9 mouse cellular contexts compared by ENCODE assay signal in the genomic region with DNA sequence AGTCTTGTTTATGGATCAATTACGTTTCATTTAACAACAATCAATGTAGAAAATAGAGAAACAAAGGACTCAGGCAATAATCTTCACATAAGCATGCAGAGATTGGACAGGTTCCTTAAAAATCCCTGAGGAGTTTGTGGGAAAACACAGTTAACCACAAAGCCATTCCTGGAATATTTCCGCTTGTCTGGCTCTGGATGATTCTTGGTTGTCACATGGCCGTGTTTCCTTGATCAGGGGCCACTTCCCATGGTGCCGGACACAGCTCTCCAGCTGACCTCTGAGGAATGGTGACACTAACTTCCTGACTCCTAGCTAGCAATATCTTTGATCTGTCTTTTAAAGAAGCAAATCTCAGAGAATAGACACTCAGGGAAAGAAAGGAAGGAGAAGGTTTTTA.
DNase-seq lines count a peak whose midpoint lies in the region; ATAC-seq and TF ChIP-seq lines count a peak whose summit lies in the region.
"Had no signal": no experiment of that assay in that cellular context is flagged by ENCODE, and none has a peak within 500 bp of the region (broad histone marks: within the 10 kb centered on the region; RNA-seq: fewer than 3 reads in every experiment).

No protein-coding gene starts in this region.

- peak; percentile 17 to 41 for DNase-seq in lung, adult 18-20 months
- no peak for DNase-seq in lung, adult 2 months
- DNase-seq in embryo, embryonic 9.5 days (ENCODE audit: extremely low spot score): peak; percentile 31
- peak; percentile 22 for DNase-seq in heart, postnatal 36 days
- DNase-seq in retina, embryonic 14.5 days (ENCODE audit: low spot score): peak; percentile 17
- no peak for DNase-seq in forebrain, embryonic 10.5 days (ENCODE audit: extremely low spot score, low spot score)
- DNase-seq in left cerebral cortex, postnatal 36 days (ENCODE audit: low spot score in 2 of 2): no peak

- H3K4me3 ChIP-seq in lung, adult 2 months (replicated peaks; ENCODE audit: extremely low read depth, low read depth, low read length): no peak overlapping the region
- no peak overlapping the region for H3K4me3 ChIP-seq in forebrain, embryonic 10.5 days
- no peak overlapping the region for H3K4me3 ChIP-seq in hindbrain, embryonic 16.5 days (ENCODE audit: low read length)
- H3K4me3 ChIP-seq: limb, embryonic 13.5 days had no signal

- no peak overlapping the region for H3K4me2 ChIP-seq in hindbrain, embryonic 16.5 days (ENCODE audit: low read length)
- H3K4me2 ChIP-seq: limb, embryonic 13.5 days had no signal

- H3K9ac ChIP-seq in hindbrain, embryonic 16.5 days (ENCODE audit: low read depth, low read length): no peak overlapping the region
- H3K9ac ChIP-seq: limb, embryonic 13.5 days had no signal

- no peak for ATAC-seq in hindbrain, embryonic 16.5 days

- TF ChIP-seq CTCF in lung, adult 2 months (IDR thresholded peaks at IDR 0.05; ENCODE audit: insufficient read depth, low read length): no peak

- H3K27ac ChIP-seq in forebrain, embryonic 10.5 days: no peak overlapping the region
- no peak overlapping the region for H3K27ac ChIP-seq in hindbrain, embryonic 16.5 days (ENCODE audit: low read depth, low read length)
- H3K27ac ChIP-seq: limb, embryonic 13.5 days had no signal

- H3K27me3 ChIP-seq in forebrain, embryonic 10.5 days (ENCODE audit: poor library complexity, severe bottlenecking): no peaks in the 10 kb centered on the region
- no peaks in the 10 kb centered on the region for H3K27me3 ChIP-seq in hindbrain, embryonic 16.5 days (replicated peaks; ENCODE audit: control insufficient read depth, insufficient read depth, low read length)
- H3K27me3 ChIP-seq: limb, embryonic 13.5 days had no signal

- no peaks in the 10 kb centered on the region for H3K36me3 ChIP-seq in forebrain, embryonic 10.5 days (replicated peaks)
- H3K36me3 ChIP-seq in hindbrain, embryonic 16.5 days (ENCODE audit: control insufficient read depth, insufficient read depth, low read length): no peaks in the 10 kb centered on the region
- H3K36me3 ChIP-seq: limb, embryonic 13.5 days had no signal

- no peak for TF ChIP-seq POLR2A in lung, adult 2 months (IDR thresholded peaks at IDR 0.05; ENCODE audit: borderline replicate concordance, extremely low read depth, low read depth, low read length)

- H3K4me1 ChIP-seq in lung, adult 2 months (ENCODE audit: control insufficient read depth, insufficient read depth, low read length): peaks cover 18% of the 10 kb centered on the region
- peaks cover 4% of the 10 kb centered on the region; the same call in 1 of the 2 replicates for H3K4me1 ChIP-seq in forebrain, embryonic 10.5 days
- no peaks in the 10 kb centered on the region for H3K4me1 ChIP-seq in hindbrain, embryonic 16.5 days (ENCODE audit: control insufficient read depth, insufficient read depth, low read depth, low read length)
- H3K4me1 ChIP-seq: limb, embryonic 13.5 days had no signal

- intact Hi-C loops in heart, postnatal 36 days (cut with DNase I): loop anchor here (2.0 to 10.0 kb wide), 3 partner anchors 36 to 409 kb away; a partner anchor contains a TSS
- intact Hi-C loops in left cerebral cortex, postnatal 36 days (cut with DNase I): no loop called here

- 34% methylated on average over 4 of the region's 4 CpGs for WGBS in lung, adult 2 months
- 60% methylated on average over 4 of the region's 4 CpGs for WGBS in forebrain, embryonic 10.5 days
- 44% methylated on average over 4 of the region's 4 CpGs for WGBS in hindbrain, embryonic 16.5 days

- H3K9me3 ChIP-seq in forebrain, embryonic 10.5 days: no peaks in the 10 kb centered on the region
- H3K9me3 ChIP-seq in hindbrain, embryonic 16.5 days (ENCODE audit: control insufficient read depth, low read length): no peaks in the 10 kb centered on the region
- H3K9me3 ChIP-seq: limb, embryonic 13.5 days had no signal

Comparison
In these comparisons a context has a peak if more than half of its experiments do, and no peak if none do; other contexts are left out.
1. DNase-seq: peak in lung, adult 18-20 months (2 of 2), embryo, embryonic 9.5 days (single experiment), heart, postnatal 36 days (2 of 2) and retina, embryonic 14.5 days (single experiment); none in lung, adult 2 months (single experiment), forebrain, embryonic 10.5 days (single experiment) and left cerebral cortex, postnatal 36 days (0 of 2).